Mouse (Mus musculus) cortical plate, adult 2 months (tissue): ENCODE data around the gene Strn. TPM values are rescaled to one million over a fixed set of nuclear protein-coding genes. Genes with fewer than 3 reads are reported as not detected.

Source experiments
- H3K27ac ChIP-seq: fragments of 200-500 bp; 2 replicates; pipeline ENCODE4 v1.5.1; 2012; ENCODE audit warnings: low read length, control low read depth, inconsistent platforms; ENCODE audit not compliant: insufficient read depth
- H3K4me1 ChIP-seq: fragments of 200-500 bp; 2 replicates; pipeline ENCODE4 v1.6.1; 2011; ENCODE audit warnings: low read length; ENCODE audit not compliant: control insufficient read depth, insufficient read depth
- H3K4me3 ChIP-seq: fragments of 200-500 bp; 2 replicates; pipeline ENCODE4 v1.5.1; 2011; ENCODE audit warnings: mild to moderate bottlenecking, low read length, control low read depth; ENCODE audit not compliant: insufficient read depth
- CTCF ChIP-seq: fragments of 200-500 bp; IDR thresholded peaks from 2 replicates; pipeline ENCODE4 v1.5.1; 2011; ENCODE audit warnings: mild to moderate bottlenecking, control low read depth, low read length; ENCODE audit not compliant: insufficient read depth; ENCODE audit errors: extremely low read depth
- POLR2A ChIP-seq: fragments of 200-500 bp; IDR thresholded peaks from 2 replicates; pipeline ENCODE4 v1.6.1; 2011; ENCODE audit warnings: mild to moderate bottlenecking, low read length, control low read depth; ENCODE audit not compliant: insufficient read depth; ENCODE audit errors: extremely low read depth
- polyA plus RNA-seq: library from polyadenylated mRNA; depleted of rRNA; stranded (reverse); fragments of >200 nt; gene quantifications from 2 replicates; pipeline ENCODE4 v1.2.3, GENCODE M21; 2012; rRNA removed

The Strn gene
- 22.3 and 29.5 TPM in 2 replicates for polyA plus RNA-seq

DNA sequence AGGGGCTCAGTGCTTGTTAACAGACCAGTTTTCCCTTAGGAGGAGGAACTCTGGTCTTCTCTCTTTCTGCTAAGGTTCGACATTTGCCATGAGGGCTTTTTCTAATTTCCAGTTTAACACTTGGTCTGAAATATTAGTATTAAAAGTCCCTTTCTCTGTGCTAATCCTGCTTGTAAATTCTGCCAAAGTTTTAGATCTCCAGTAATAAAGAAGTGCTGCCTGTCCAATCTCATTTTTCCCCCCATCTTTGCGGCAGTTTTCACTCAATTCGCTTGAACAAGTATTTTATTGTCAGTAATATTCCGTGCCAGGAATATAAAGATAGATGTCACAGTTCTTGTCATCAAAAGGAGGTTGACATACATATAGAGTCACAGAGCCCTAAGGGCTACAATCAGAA lies at the start of gene Strn:
Strn (minus strand) TSS at position 101 of the 400 bp plus-strand sequence.
- TF ChIP-seq POLR2A, result no peak
- TF ChIP-seq CTCF, result no peak
- peak within 1 kb of the TSS; percentile 59 for H3K4me3 ChIP-seq
- peak within 1 kb of the TSS; percentile 90 for H3K27ac ChIP-seq
- H3K4me1 ChIP-seq, result peaks cover 2% of the 10 kb centered on the region

- Histone ChIP-seq H3K27ac (no peak overlapping the region), H3K4me1 (no peaks in the 10 kb centered on the region), H3K4me3 (no peak overlapping the region)
- TF ChIP-seq POLR2A (no peak), CTCF (no peak)
These were observed 41.8 kb upstream of the Strn start for GRCm38 (mm10) chr17:78778765-78779164.

GRCm38 (mm10) chr17:78772317-78772716 lies 35.3 kb upstream of the Strn start:
- TF ChIP-seq POLR2A, result no peak
- H3K27ac ChIP-seq, result no peak overlapping the region
- no peak overlapping the region for H3K4me3 ChIP-seq
- H3K4me1 ChIP-seq, result 0 out of 2 replicates have a peak, but pooled peaks cover 3% of the 10 kb centered on the region

DNA sequence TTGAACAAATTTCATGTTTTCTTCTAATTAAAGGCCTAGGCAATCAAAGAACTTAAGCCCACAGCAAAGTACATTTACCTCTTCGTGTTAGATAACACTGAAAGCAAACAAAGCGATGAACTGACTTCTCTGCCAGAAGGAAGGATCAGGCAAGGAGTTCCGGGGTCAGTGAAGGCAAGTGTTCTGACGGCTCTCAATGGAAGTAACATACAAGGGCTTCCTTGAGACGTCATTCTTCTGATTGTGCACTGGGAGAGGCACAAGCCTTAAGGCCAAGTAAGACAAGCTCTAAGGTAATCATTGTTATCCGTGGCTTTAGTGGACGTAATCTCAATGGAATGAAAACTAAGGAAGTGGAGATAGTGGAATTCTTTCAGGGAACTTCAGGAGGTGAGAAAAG lies 33.9 kb upstream of the Strn start:
- Histone ChIP-seq H3K27ac (no peak overlapping the region), H3K4me1 (0 out of 2 replicates have a peak, but pooled peaks cover 3% of the 10 kb centered on the region), H3K4me3 (no peak overlapping the region)
- no peak for TF ChIP-seq POLR2A
- no peak for TF ChIP-seq CTCF

GRCm38 (mm10) chr17:78769341-78769740 lies 32.3 kb upstream of the Strn start:
- H3K27ac ChIP-seq, result no peak overlapping the region
- TF ChIP-seq POLR2A (no peak), CTCF (no peak)
- no peak overlapping the region for H3K4me3 ChIP-seq
- H3K4me1 ChIP-seq, result 0 out of 2 replicates have a peak, but pooled peaks cover 3% of the 10 kb centered on the region

GRCm38 (mm10) chr17:78768937-78769336 lies 31.9 kb upstream of the Strn start:
- TF ChIP-seq POLR2A, result no peak
- no peak for TF ChIP-seq CTCF
- 0 out of 2 replicates have a peak, but pooled peaks cover 3% of the 10 kb centered on the region for H3K4me1 ChIP-seq

GRCm38 (mm10) chr17:78767546-78767945 lies 30.6 kb upstream of the Strn start:
- 0 out of 2 replicates have a peak, but pooled peaks cover 3% of the 10 kb centered on the region for H3K4me1 ChIP-seq
- H3K4me3 ChIP-seq, result no peak overlapping the region
- TF ChIP-seq POLR2A (no peak), CTCF (no peak)
- no peak overlapping the region for H3K27ac ChIP-seq

More at GRCm38 (mm10) chr17:78768937-78769336, 31.9 kb upstream of the Strn start:
- Histone ChIP-seq H3K27ac (no peak overlapping the region), H3K4me3 (no peak overlapping the region)

DNA sequence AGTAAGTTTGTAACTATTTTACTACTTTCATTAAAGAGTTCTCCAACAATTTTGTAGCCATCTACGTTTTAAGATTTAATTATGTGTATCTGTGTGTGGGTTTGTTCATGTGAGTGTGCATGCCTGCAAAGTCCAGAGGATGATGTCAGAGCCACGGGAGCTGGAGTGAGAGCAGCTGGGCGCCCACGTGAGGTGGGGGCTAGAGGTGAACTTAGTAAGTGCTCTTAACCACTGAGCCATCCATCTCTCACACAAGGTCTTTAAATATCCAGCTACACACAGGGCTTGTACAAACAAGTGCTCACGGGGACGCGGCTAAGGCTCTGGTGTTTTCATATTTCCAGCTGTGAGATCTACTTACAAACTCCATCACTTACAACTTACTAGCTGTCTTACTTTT lies 29.1 kb upstream of the Strn start:
- no peak overlapping the region for H3K27ac ChIP-seq
- H3K4me1 ChIP-seq, result 0 out of 2 replicates have a peak, but pooled peaks cover 3% of the 10 kb centered on the region
- TF ChIP-seq CTCF, result no peak
- no peak for TF ChIP-seq POLR2A
- H3K4me3 ChIP-seq, result no peak overlapping the region

GRCm38 (mm10) chr17:78763272-78763671 lies 26.3 kb upstream of the Strn start:
- Histone ChIP-seq H3K4me3 (no peak overlapping the region), H3K4me1 (0 out of 2 replicates have a peak, but pooled peaks cover 3% of the 10 kb centered on the region), H3K27ac (no peak overlapping the region)
- TF ChIP-seq POLR2A (no peak), CTCF (no peak)

DNA sequence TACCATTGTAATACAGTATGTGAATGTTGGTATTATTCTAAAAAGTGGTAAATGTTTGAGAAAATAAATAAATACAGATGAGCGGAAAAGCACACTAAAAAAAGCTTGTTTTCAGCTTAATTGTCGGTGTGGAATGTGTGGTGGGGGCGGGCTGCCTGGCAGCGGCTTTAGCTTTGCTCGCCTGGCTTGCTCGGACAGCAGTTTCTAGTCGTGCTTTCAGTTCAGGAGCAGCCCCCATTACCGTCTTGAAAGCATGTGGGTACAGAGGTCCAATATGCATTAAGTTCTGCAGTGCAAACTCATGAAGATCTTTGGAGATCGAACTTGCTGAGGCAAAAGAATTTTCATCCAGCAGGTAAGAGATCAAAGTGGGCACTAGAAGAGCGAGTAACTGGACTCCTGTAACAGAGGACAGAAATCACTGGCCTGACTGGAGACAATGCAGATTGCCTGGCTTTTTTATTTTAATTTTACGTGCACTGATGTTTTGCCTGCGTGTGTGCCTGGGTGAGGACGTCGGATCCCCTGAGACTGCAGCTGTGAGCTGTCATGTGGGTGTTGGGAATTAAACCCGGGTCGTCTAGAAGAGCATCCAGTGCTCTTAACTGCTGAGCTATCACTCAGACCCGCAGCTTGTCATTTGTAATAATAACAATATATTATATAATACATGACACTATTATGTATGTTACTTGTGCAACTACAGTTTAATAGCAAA lies 16.1 kb upstream of the Strn start:
- Histone ChIP-seq H3K27ac (no peak overlapping the region), H3K4me1 (no peaks in the 10 kb centered on the region), H3K4me3 (no peak overlapping the region)
- no peak for TF ChIP-seq CTCF
- TF ChIP-seq POLR2A, result no peak
